Mouse (Mus musculus) embryonic facial prominence, embryonic 12.5 days (tissue): ENCODE data around the gene Mstn. TPM values are rescaled to one million over a fixed set of nuclear protein-coding genes. Genes with fewer than 3 reads are reported as not detected.

Experiments
- polyA plus RNA-seq: library from polyadenylated mRNA; unstranded; fragments of >200 nt; fragmentation: Nextera tagmentation; extraction: Ambion mirVana; gene quantifications from 2 replicates; pipeline ENCODE4 v1.2.1, GENCODE M21; 2016

The Mstn gene
- polyA plus RNA-seq, 1 experiment from 2014 or later: 3.8 TPM

Other genes with a start within 250 kb of the Mstn start
- 16.3 and 18.1 TPM in 2 replicates for gene Inpp1, start 244.0 kb upstream of the Mstn start, polyA plus RNA-seq
- 24.6 and 25.0 TPM in 2 replicates for gene Hibch, start 216.7 kb upstream of the Mstn start, polyA plus RNA-seq
- 4.7 and 6.0 TPM in 2 replicates for gene 1700019D03Rik, start 41.5 kb upstream of the Mstn start, polyA plus RNA-seq
- not detected in 2 replicates for gene 1700019A02Rik, start 126.0 kb downstream of the Mstn start, polyA plus RNA-seq
- 24.2 and 25.3 TPM in 2 replicates for gene Pms1, start 235.4 kb downstream of the Mstn start, polyA plus RNA-seq
- gene Ormdl1, start 235.5 kb downstream of the Mstn start, polyA plus RNA-seq: 46.2 and 47.0 TPM in 2 replicates
- not detected in 2 replicates for gene Gm28778, start 235.5 kb downstream of the Mstn start, polyA plus RNA-seq